Comparison of ENCODE assay signal across 27 mouse cellular contexts in the genomic region with DNA sequence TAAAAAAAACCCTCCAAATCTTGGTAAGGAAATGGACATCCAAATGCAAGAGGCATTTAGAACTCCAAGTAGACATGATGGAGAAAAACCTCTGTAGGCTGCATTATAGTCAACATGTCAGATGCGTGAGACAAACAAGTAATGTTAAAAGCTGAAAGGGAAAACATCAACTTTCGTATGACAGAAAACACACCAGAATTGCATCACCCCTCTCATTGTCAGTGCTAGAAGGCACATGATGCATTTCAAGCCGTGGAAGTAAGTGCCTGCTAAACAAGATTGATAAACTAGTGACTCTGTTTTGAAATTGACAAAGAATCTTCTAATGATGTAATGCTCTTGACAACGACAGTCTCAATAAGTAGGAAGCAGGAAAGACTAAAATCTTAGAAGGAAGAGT.
"Had no signal": no experiment of that assay in that cellular context is flagged by ENCODE, and none has a peak within 500 bp of the region (broad histone marks: within the 10 kb centered on the region; RNA-seq: fewer than 3 reads in every experiment).

No protein-coding gene starts in this region.

- DNase-seq: left cerebral cortex, postnatal 4 days; liver; liver, embryonic 13.5 days; liver, postnatal 0 days; lung, adult 18-20 months; lung, adult 2 months; lung, embryonic 14.5 days; lung, postnatal 10 days; lung, postnatal 14 days; lung, postnatal 36 days; lung, postnatal 4 days; midbrain, embryonic 14.5 days had no signal

- H3K36me3 ChIP-seq: limb, embryonic 10.5 days; limb, embryonic 12.5 days; limb, embryonic 13.5 days; limb, embryonic 15.5 days; liver, embryonic 12.5 days; liver, embryonic 13.5 days; liver, embryonic 15.5 days; lung, embryonic 15.5 days; midbrain, embryonic 10.5 days; midbrain, embryonic 12.5 days; midbrain, embryonic 13.5 days; midbrain, embryonic 15.5 days; neural tube, embryonic 12.5 days had no signal

- H3K4me2 ChIP-seq: limb, embryonic 12.5 days; limb, embryonic 13.5 days; limb, embryonic 15.5 days; liver, embryonic 11.5 days; liver, embryonic 12.5 days; liver, embryonic 13.5 days; liver, embryonic 15.5 days; lung, embryonic 14.5 days; lung, embryonic 15.5 days; midbrain, embryonic 11.5 days; midbrain, embryonic 12.5 days; midbrain, embryonic 13.5 days; midbrain, embryonic 15.5 days; neural tube, embryonic 12.5 days had no signal

- H3K4me3 ChIP-seq: limb, embryonic 10.5 days; limb, embryonic 12.5 days; limb, embryonic 13.5 days; limb, embryonic 15.5 days; liver, embryonic 12.5 days; liver, embryonic 13.5 days; liver, embryonic 15.5 days; lung, embryonic 15.5 days; megakaryocyte, embryonic 14.5 days; midbrain, embryonic 10.5 days; midbrain, embryonic 12.5 days; midbrain, embryonic 13.5 days; midbrain, embryonic 15.5 days; neural tube, embryonic 12.5 days had no signal

- H3K27me3 ChIP-seq: limb, embryonic 12.5 days; limb, embryonic 13.5 days; limb, embryonic 15.5 days; liver, embryonic 12.5 days; liver, embryonic 13.5 days; liver, embryonic 15.5 days; lung, embryonic 15.5 days; midbrain, embryonic 12.5 days; midbrain, embryonic 13.5 days; midbrain, embryonic 15.5 days; neural tube, embryonic 12.5 days had no signal
